Mouse (Mus musculus) adrenal gland, postnatal 36 days (tissue): ENCODE data around the gene Rtraf. TPM values are rescaled to one million over a fixed set of nuclear protein-coding genes. Genes with fewer than 3 reads are reported as not detected.

Source experiments
- total RNA-seq, 2 experiments: library from RNA; stranded (reverse); gene quantifications; 2 replicates each; pipeline ENCODE4 v1.2.3; 2021

Rtraf gene
- total RNA-seq, 2 experiments from 2014 or later = 74.1 to 76.9 TPM

Other genes starting within 250 kb of the Rtraf start
- gene Gm2237, start 238.7 kb downstream of the Rtraf start, total RNA-seq = under 1 TPM; 0.89 to 0.93 TPM
- gene Gm5458, start 221.2 kb downstream of the Rtraf start, total RNA-seq = not detected
- 10 to 100 TPM; 24.8 to 32.8 TPM for gene Nid2, start 72.6 kb downstream of the Rtraf start, total RNA-seq
- 10 to 100 TPM; 28.6 to 33.5 TPM for gene Gng2, start 153.8 kb upstream of the Rtraf start, total RNA-seq